Mouse (Mus musculus) neural tube, embryonic 14.5 days (tissue): Measurements from ENCODE around the gene Gm49336. TPM values are rescaled to one million over a fixed set of nuclear protein-coding genes. Genes with fewer than 3 reads are reported as not detected.

Source experiments
- microRNA counts: library from miRNA; unstranded; fragments of <30 nt; microRNA quantifications from one replicate; lab custom pipeline; 2016
- microRNA-seq: library from miRNA; unstranded; fragments of <30 nt; microRNA quantifications from one replicate; pipeline ENCODE4, GENCODE M21; 2016
- polyA plus RNA-seq: library from polyadenylated mRNA; unstranded; fragments of >200 nt; fragmentation: Nextera tagmentation; extraction: Ambion mirVana; gene quantifications from 2 replicates; pipeline ENCODE4 v1.2.1, GENCODE M21; 2014

Gene Gm49336
- polyA plus RNA-seq, 1 experiment from 2014 or later, result 70.0 TPM

MicroRNAs encoded within 50 kb of the gene (microRNA counts, 519-probe panel; counts per million panel counts)
- not detected for microRNA mmu-miR-719 (lab: Ali Mortazavi, UCI)

Small RNA genes lying within 50 kb of the gene (microRNA-seq; reads per million reads assigned to microRNA genes)
- gene Mir719, result not detected

Other genes with a start within 250 kb of the Gm49336 start
- 50.0 and 51.5 TPM in 2 replicates for gene Atp8a2, start 54.3 kb downstream of the Gm49336 start, polyA plus RNA-seq
- 0.07 TPM in 1 of 2 replicates, not detected in the other for gene Nupl1, start 76 bp downstream of the Gm49336 start, polyA plus RNA-seq
- 57.9 and 79.3 TPM in 2 replicates for gene Mtmr6, start 13.7 kb upstream of the Gm49336 start, polyA plus RNA-seq
- 21.3 and 21.9 TPM in 2 replicates for gene Amer2, start 121.8 kb upstream of the Gm49336 start, polyA plus RNA-seq